Mouse (Mus musculus): ENCODE results near the gene Enox1. TPM values are rescaled to one million over a fixed set of nuclear protein-coding genes. Genes with fewer than 3 reads are reported as not detected.

Gene Enox1
- polyA plus RNA-seq, 1 experiment from 2014 or later: 40.3 TPM

DNA sequence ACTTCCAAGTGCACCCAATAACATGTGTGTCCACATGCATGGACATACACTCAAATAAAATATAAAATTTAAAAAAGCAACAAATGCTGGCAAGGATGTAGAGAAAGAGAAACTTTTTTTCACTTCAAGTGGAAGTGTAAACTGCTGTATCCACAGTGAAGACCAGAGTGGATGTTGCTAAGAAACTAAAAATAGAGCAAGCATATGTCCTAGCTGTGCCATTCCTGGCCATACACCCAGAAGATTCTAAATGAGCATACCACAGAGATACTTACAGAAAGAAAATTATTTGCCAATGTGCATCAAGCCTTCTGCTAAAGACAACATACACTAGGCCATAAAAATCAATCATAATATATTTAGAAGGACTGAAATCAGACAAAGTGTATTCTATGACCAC lies 592.4 kb downstream of the Enox1 start:
- H3K4me2 ChIP-seq: no peak overlapping the region
- no peaks in the 10 kb centered on the region for H3K4me1 ChIP-seq
- no peak overlapping the region for H3K9ac ChIP-seq
- H3K27ac ChIP-seq: no peak overlapping the region
- no peaks in the 10 kb centered on the region for H3K36me3 ChIP-seq (ENCODE audit: poor library complexity, severe bottlenecking)
- H3K27me3 ChIP-seq: no peaks in the 10 kb centered on the region
- H3K9me3 ChIP-seq (replicated peaks): peaks cover 5% of the 10 kb centered on the region; the same call in 1 of the 2 replicates
- H3K4me3 ChIP-seq: no peak overlapping the region
- ATAC-seq: no peak

Other genes with a start within 250 kb of the Enox1 start
- 0.79 and 1.1 TPM in 2 replicates for gene Ccdc122, start 120.0 kb upstream of the Enox1 start, polyA plus RNA-seq (2015; fragmentation: Nextera tagmentation; extraction: Ambion mirVana)
- gene Lacc1, start 119.9 kb upstream of the Enox1 start, polyA plus RNA-seq (2015; fragmentation: Nextera tagmentation; extraction: Ambion mirVana): 2.1 and 2.6 TPM in 2 replicates

Measured in forebrain, embryonic 13.5 days (tissue).